Mouse (Mus musculus): Measurements from ENCODE around the gene Tmem87b. TPM values are rescaled to one million over a fixed set of nuclear protein-coding genes. Genes with fewer than 3 reads are reported as not detected.

Tmem87b gene
- polyA plus RNA-seq, 1 experiment from 2014 or later: 10.5 TPM

GRCm38 (mm10) chr2:128887866-128888550, 70.1 kb downstream of the Tmem87b start:
- no peak overlapping the region for H3K27ac ChIP-seq (ENCODE audit: low read length)
- H3K4me2 ChIP-seq (ENCODE audit: low read depth, low read length): no peak overlapping the region
- no peak overlapping the region for H3K4me3 ChIP-seq (ENCODE audit: low read depth, low read length)
- ATAC-seq (ENCODE audit: low read depth): no peak
- H3K4me1 ChIP-seq (ENCODE audit: control insufficient read depth, low read depth, low read length): no peaks in the 10 kb centered on the region
- H3K36me3 ChIP-seq (ENCODE audit: control insufficient read depth, insufficient read depth): no peaks in the 10 kb centered on the region
- H3K27me3 ChIP-seq (ENCODE audit: control insufficient read depth, insufficient read depth, low read depth, low read length): no peaks in the 10 kb centered on the region; the same call in 1 of the 2 replicates
- no peaks in the 10 kb centered on the region for H3K9me3 ChIP-seq (replicated peaks; ENCODE audit: control insufficient read depth, low read length)
- WGBS (ENCODE audit: insufficient replicate concordance): 56% methylated on average over 6 of the region's 6 CpGs
- no peak overlapping the region for H3K9ac ChIP-seq (ENCODE audit: low read depth, low read length)

GRCm38 (mm10) chr2:128890661-128891335, 72.9 kb downstream of the Tmem87b start:
- Histone ChIP-seq H3K27me3 (ENCODE audit: control insufficient read depth, insufficient read depth, low read depth, low read length) (no peaks in the 10 kb centered on the region; the same call in 1 of the 2 replicates), H3K4me2 (ENCODE audit: low read depth, low read length) (no peak overlapping the region), H3K9me3 (replicated peaks; ENCODE audit: control insufficient read depth, low read length) (no peaks in the 10 kb centered on the region), H3K4me3 (ENCODE audit: low read depth, low read length) (no peak overlapping the region), H3K9ac (ENCODE audit: low read depth, low read length) (no peak overlapping the region), H3K36me3 (ENCODE audit: control insufficient read depth, insufficient read depth) (no peaks in the 10 kb centered on the region), H3K4me1 (ENCODE audit: control insufficient read depth, low read depth, low read length) (no peaks in the 10 kb centered on the region), H3K27ac (ENCODE audit: low read length) (no peak overlapping the region)
- 73% methylated on average over 4 of the region's 4 CpGs for WGBS (ENCODE audit: insufficient replicate concordance)
- no peak for ATAC-seq (ENCODE audit: low read depth)

- Histone ChIP-seq H3K36me3 (ENCODE audit: control insufficient read depth, insufficient read depth) (no peaks in the 10 kb centered on the region), H3K27ac (ENCODE audit: low read length) (no peak overlapping the region), H3K4me1 (ENCODE audit: control insufficient read depth, low read depth, low read length) (no peaks in the 10 kb centered on the region), H3K4me3 (ENCODE audit: low read depth, low read length) (peak overlapping the region; percentile 32), H3K27me3 (ENCODE audit: control insufficient read depth, insufficient read depth, low read depth, low read length) (no peaks in the 10 kb centered on the region; the same call in 1 of the 2 replicates), H3K9ac (ENCODE audit: low read depth, low read length) (no peak overlapping the region), H3K4me2 (ENCODE audit: low read depth, low read length) (peak overlapping the region; percentile 47), H3K9me3 (replicated peaks; ENCODE audit: control insufficient read depth, low read length) (no peaks in the 10 kb centered on the region)
- 7% methylated on average over 31 of the region's 37 CpGs for WGBS (ENCODE audit: insufficient replicate concordance)
- no peak for ATAC-seq (ENCODE audit: low read depth)
Observed at GRCm38 (mm10) chr2:128892180-128892721, 74.3 kb downstream of the Tmem87b start.

GRCm38 (mm10) chr2:128902843-128903242, 84.9 kb downstream of the Tmem87b start:
- no peak overlapping the region for H3K27ac ChIP-seq (ENCODE audit: low read length)
- WGBS (ENCODE audit: insufficient replicate concordance): 72% methylated on average over 6 of the region's 6 CpGs
- H3K4me2 ChIP-seq (ENCODE audit: low read depth, low read length): no peak overlapping the region
- no peaks in the 10 kb centered on the region for H3K9me3 ChIP-seq (replicated peaks; ENCODE audit: control insufficient read depth, low read length)
- no peak overlapping the region for H3K9ac ChIP-seq (ENCODE audit: low read depth, low read length)
- no peak overlapping the region for H3K4me3 ChIP-seq (ENCODE audit: low read depth, low read length)
- no peaks in the 10 kb centered on the region for H3K36me3 ChIP-seq (ENCODE audit: control insufficient read depth, insufficient read depth)
- H3K27me3 ChIP-seq (ENCODE audit: control insufficient read depth, insufficient read depth, low read depth, low read length): no peaks in the 10 kb centered on the region
- H3K4me1 ChIP-seq (ENCODE audit: control insufficient read depth, low read depth, low read length): no peaks in the 10 kb centered on the region
- ATAC-seq (ENCODE audit: low read depth): no peak

GRCm38 (mm10) chr2:128903661-128904060, 85.7 kb downstream of the Tmem87b start:
- ATAC-seq (ENCODE audit: low read depth): no peak
- Histone ChIP-seq H3K9me3 (replicated peaks; ENCODE audit: control insufficient read depth, low read length) (no peaks in the 10 kb centered on the region), H3K4me3 (ENCODE audit: low read depth, low read length) (no peak overlapping the region), H3K27ac (ENCODE audit: low read length) (no peak overlapping the region), H3K9ac (ENCODE audit: low read depth, low read length) (no peak overlapping the region), H3K4me1 (ENCODE audit: control insufficient read depth, low read depth, low read length) (no peaks in the 10 kb centered on the region), H3K27me3 (ENCODE audit: control insufficient read depth, insufficient read depth, low read depth, low read length) (no peaks in the 10 kb centered on the region), H3K4me2 (ENCODE audit: low read depth, low read length) (no peak overlapping the region), H3K36me3 (ENCODE audit: control insufficient read depth, insufficient read depth) (no peaks in the 10 kb centered on the region)
- 53% methylated on average over 3 of the region's 3 CpGs for WGBS (ENCODE audit: insufficient replicate concordance)

Other genes with a start within 250 kb of the Tmem87b start
- gene Spdye4c, start 226.9 kb upstream of the Tmem87b start, polyA plus RNA-seq (2015; fragmentation: Nextera tagmentation; extraction: Ambion mirVana): not detected in 2 replicates
- 24.2 and 24.9 TPM in 2 replicates for gene Anapc1, start 130.7 kb upstream of the Tmem87b start, polyA plus RNA-seq (2015; fragmentation: Nextera tagmentation; extraction: Ambion mirVana)
- gene Mertk, start 119.2 kb upstream of the Tmem87b start, polyA plus RNA-seq (2015; fragmentation: Nextera tagmentation; extraction: Ambion mirVana): 6.4 and 7.4 TPM in 2 replicates
- gene Fbln7, start 44.9 kb downstream of the Tmem87b start, polyA plus RNA-seq (2015; fragmentation: Nextera tagmentation; extraction: Ambion mirVana): 0.21 and 0.42 TPM in 2 replicates
- gene Zc3h8, start 126.0 kb downstream of the Tmem87b start, polyA plus RNA-seq (2015; fragmentation: Nextera tagmentation; extraction: Ambion mirVana): 2.3 and 2.4 TPM in 2 replicates
- 0.58 and 0.61 TPM in 2 replicates for gene Zc3h6, start 149.3 kb downstream of the Tmem87b start, polyA plus RNA-seq (2015; fragmentation: Nextera tagmentation; extraction: Ambion mirVana)
- 2.3 and 2.5 TPM in 2 replicates for gene Gm10762, start 149.6 kb downstream of the Tmem87b start, polyA plus RNA-seq (2015; fragmentation: Nextera tagmentation; extraction: Ambion mirVana)
- gene Vinac1, start 230.1 kb downstream of the Tmem87b start, polyA plus RNA-seq (2015; fragmentation: Nextera tagmentation; extraction: Ambion mirVana): not detected in 2 replicates
- gene Ttl, start 247.8 kb downstream of the Tmem87b start, polyA plus RNA-seq (2015; fragmentation: Nextera tagmentation; extraction: Ambion mirVana): 1.8 TPM in 2 replicates